Mouse (Mus musculus) lung, embryonic 14.5 days (tissue): ENCODE measurements around the gene Dgkh. TPM values are rescaled to one million over a fixed set of nuclear protein-coding genes. Genes with fewer than 3 reads are reported as not detected.

Source experiments
- ATAC-seq: fragments of 200-750 bp; cut with Nextera tagmentation; 2 replicates; pipeline ENCODE4 v1.8.0; 2017; ENCODE audit warnings: mild to moderate bottlenecking, moderate TSS enrichment, moderate library complexity; ENCODE audit not compliant: insufficient read depth
- DNase-seq: peaks from one replicate; pipeline ENCODE4 v3.0.0-alpha.2; 2015
- H3K27ac ChIP-seq: fragments of 300-500 bp; sonication (generic); 2 replicates; pipeline ENCODE4 v1.5.1; 2014; ENCODE audit warnings: low read depth, mild to moderate bottlenecking, moderate library complexity
- H3K27me3 ChIP-seq: fragments of 300-500 bp; sonication (generic); 2 replicates; pipeline ENCODE4 v1.6.1; 2014; ENCODE audit warnings: low read length, control low read depth; ENCODE audit not compliant: insufficient read depth
- H3K36me3 ChIP-seq: fragments of 300-500 bp; sonication (generic); 2 replicates; pipeline ENCODE4 v1.6.1; 2014; ENCODE audit warnings: control low read depth; ENCODE audit not compliant: insufficient read depth
- H3K4me1 ChIP-seq: fragments of 300-500 bp; sonication (generic); 2 replicates; pipeline ENCODE4 v1.6.1; 2014; ENCODE audit warnings: antibody characterized with exemption, control low read depth; ENCODE audit not compliant: insufficient read depth
- H3K4me2 ChIP-seq: fragments of 300-500 bp; sonication (generic); 2 replicates; pipeline ENCODE4 v1.6.1; 2014; ENCODE audit warnings: mild to moderate bottlenecking
- H3K4me3 ChIP-seq: fragments of 300-500 bp; sonication (generic); 2 replicates; pipeline ENCODE4 v1.5.1; 2014; ENCODE audit warnings: low read depth, low read length
- H3K9ac ChIP-seq: fragments of 300-500 bp; sonication (generic); 2 replicates; pipeline ENCODE4 v1.6.1; 2014
- H3K9me3 ChIP-seq: fragments of 300-500 bp; sonication (generic); 2 replicates; pipeline ENCODE4 v1.6.1; 2016; ENCODE audit warnings: low read depth, low read length, control low read depth
- CTCF ChIP-seq: IDR thresholded peaks from 2 replicates; pipeline ENCODE4 v1.5.1; 2016; ENCODE audit warnings: antibody characterized with exemption, low read depth
- WGBS: fragments of 180-500 bp; shearing (Covaris S2); extraction: QIAGEN DNeasy Blood & Tissue Kit; methylation state at CpG from one replicate; pipeline ENCODE4 v1.1.7; 2014; 5-methylcytosine and 5-hydroxymethylcytosine counted together
- polyA plus RNA-seq: library from polyadenylated mRNA; unstranded; fragments of >200 nt; fragmentation: Nextera tagmentation; extraction: Ambion mirVana; gene quantifications from 2 replicates; pipeline ENCODE4 v1.2.1, GENCODE M21; 2014

Gene Dgkh
- polyA plus RNA-seq, 1 experiment from 2014 or later: 3.4 TPM

DNA sequence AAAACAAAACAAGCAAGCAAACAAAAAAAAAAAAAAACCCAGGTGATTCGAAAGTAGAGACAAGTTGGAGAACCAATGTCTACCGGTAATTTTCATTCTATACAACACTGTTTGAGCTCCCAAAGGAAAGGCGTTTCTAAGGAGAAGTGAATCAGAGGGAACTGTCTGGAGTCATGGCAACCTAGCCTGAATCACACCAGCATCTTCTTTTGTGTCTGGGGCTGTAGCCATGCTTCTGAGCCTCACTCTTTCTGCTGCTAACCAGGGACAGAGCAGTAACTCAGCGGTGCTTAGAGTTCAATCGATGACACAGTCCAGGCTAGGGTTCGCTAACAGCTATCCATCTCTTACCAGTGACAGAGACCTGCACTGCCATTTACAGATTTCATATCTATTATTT lies 99.8 kb downstream of the Dgkh start:
- DNase-seq (no peak), ATAC-seq (no peak)
- no peak for TF ChIP-seq CTCF
- Histone ChIP-seq H3K4me3 (no peak overlapping the region), H3K27me3 (no peaks in the 10 kb centered on the region), H3K36me3 (no peaks in the 10 kb centered on the region), H3K9me3 (no peaks in the 10 kb centered on the region), H3K4me1 (no peaks in the 10 kb centered on the region; the same call in 1 of the 2 replicates), H3K9ac (no peak overlapping the region), H3K4me2 (no peak overlapping the region), H3K27ac (no peak overlapping the region)
- WGBS: 91% methylated on average over 6 of the region's 6 CpGs

DNA sequence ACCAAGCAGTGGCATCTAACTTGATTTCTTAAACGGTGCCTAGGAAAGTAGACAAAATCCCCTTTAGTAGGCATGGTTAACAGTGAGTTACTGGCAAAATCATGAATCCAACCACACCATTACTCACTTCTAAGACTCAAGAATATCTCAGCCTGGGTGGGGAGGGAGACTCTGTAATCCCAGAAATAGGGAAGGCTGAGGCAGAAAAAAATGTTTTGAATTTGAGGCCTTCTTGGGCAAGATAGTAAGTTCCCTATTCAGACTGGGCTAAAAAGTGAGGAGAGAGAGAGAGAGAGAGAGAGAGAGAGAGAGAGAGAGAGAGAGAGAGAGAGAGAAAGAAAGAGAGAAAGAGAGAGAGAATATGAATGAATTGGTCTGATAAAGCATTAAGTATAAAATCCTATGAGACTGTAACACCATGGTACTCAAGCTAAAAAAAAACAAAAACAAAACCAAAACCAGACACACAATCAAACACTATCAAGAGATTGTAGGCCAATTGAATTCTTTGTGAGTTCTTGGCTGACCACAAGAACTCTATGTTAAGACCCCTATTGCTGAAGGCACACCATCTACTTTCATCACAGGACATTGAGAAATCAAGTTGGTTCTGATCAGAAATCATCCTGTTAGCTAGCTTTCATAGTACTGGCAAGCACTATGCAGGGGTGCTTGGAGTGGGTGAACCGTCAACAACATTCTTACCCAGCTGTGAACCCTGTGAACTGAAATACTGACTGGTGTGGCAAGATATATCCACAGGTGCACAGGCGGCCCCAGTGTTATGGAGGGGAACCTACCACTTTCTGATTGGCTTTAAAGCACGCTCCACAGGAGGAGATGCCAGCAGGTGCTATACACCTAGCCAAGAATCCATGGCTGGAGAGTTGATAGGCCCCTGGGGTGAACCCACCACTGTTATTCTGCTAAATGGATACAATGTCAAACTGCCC lies 101.4 kb downstream of the Dgkh start:
- no peaks in the 10 kb centered on the region for H3K9me3 ChIP-seq
- H3K36me3 ChIP-seq: no peaks in the 10 kb centered on the region
- H3K4me1 ChIP-seq: no peaks in the 10 kb centered on the region; the same call in 1 of the 2 replicates
- no peak overlapping the region for H3K4me2 ChIP-seq
- no peak overlapping the region for H3K9ac ChIP-seq
- no peak for TF ChIP-seq CTCF
- no peak overlapping the region for H3K4me3 ChIP-seq
- ATAC-seq (no peak), DNase-seq (no peak)
- H3K27ac ChIP-seq: no peak overlapping the region
- 85% methylated on average over 4 of the region's 4 CpGs for WGBS
- H3K27me3 ChIP-seq: no peaks in the 10 kb centered on the region

DNA sequence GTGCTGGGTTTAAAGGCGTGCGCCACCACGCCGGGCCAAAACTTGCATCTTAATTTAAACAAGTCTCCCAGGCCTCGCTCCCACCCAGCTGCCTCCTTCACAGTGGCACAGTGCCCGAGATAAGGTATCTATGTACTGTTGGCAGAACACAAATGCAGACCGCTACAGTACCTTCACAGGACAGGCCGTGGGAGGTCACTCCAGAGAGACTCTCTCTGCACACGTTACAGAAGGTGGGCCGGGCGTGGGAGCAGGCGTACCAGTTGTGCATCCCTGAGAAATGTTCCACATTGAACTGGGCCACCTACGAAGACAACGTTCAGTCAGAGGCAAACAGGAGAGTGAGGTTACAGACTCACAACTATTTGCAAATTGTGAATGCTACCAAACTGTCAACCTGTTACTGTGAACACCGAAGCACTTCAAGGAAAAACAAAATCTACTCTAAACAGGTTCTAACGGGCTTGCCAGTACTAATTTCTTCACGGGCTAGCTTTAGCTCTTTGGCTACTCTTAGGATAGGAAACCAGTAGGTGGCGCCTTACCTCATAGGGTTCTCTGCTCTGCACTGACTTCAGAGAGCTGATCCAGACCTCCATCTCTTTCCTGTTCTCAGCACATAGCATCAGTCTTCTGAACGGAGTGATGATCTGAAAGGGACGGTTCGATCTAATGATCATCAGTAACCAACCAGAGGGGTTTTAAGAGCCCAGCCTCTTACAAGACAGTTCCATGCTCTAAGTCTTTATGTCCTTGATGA lies 104.9 kb downstream of the Dgkh start:
- Histone ChIP-seq H3K9me3 (no peaks in the 10 kb centered on the region), H3K4me3 (no peak overlapping the region), H3K36me3 (0 out of 2 replicates have a peak, but pooled peaks cover 13% of the 10 kb centered on the region), H3K9ac (no peak overlapping the region), H3K27ac (no peak overlapping the region), H3K4me1 (no peaks in the 10 kb centered on the region), H3K4me2 (no peak overlapping the region), H3K27me3 (no peaks in the 10 kb centered on the region)
- peak; percentile 41 for TF ChIP-seq CTCF
- peak; percentile 49; the same call in 1 of the 2 replicates for ATAC-seq
- 83% methylated on average over 21 of the region's 21 CpGs for WGBS
- DNase-seq: peak; percentile 62

DNA sequence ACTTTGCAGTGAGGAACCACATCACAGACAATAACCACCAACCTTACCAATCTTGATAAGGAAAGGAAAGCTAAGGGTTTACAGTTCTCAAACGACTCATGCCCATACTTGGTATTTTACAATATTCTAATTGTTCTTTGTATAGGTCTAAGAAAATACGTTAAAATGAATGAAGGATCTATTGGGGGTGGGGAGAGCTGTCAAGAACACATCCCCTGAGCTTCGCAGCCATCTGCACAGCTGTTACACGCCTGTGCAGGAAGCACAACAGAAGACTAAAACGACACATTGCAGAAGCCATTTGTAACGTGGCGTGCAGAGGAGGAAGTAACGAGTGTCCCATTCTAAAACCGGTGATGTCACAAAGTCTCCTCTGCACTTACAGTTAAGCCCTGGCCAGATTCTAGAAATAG lies 113.7 kb downstream of the Dgkh start:
- WGBS: 60% methylated on average over 9 of the region's 9 CpGs
- H3K9me3 ChIP-seq: no peaks in the 10 kb centered on the region
- H3K4me3 ChIP-seq: no peak overlapping the region
- H3K27ac ChIP-seq: no peak overlapping the region
- ATAC-seq (no peak), DNase-seq (no peak)
- no peak overlapping the region for H3K9ac ChIP-seq
- no peaks in the 10 kb centered on the region for H3K4me1 ChIP-seq
- H3K4me2 ChIP-seq: no peak overlapping the region
- TF ChIP-seq CTCF: no peak
- peaks cover 12% of the 10 kb centered on the region; the same call in 1 of the 2 replicates for H3K36me3 ChIP-seq
- no peaks in the 10 kb centered on the region for H3K27me3 ChIP-seq

DNA sequence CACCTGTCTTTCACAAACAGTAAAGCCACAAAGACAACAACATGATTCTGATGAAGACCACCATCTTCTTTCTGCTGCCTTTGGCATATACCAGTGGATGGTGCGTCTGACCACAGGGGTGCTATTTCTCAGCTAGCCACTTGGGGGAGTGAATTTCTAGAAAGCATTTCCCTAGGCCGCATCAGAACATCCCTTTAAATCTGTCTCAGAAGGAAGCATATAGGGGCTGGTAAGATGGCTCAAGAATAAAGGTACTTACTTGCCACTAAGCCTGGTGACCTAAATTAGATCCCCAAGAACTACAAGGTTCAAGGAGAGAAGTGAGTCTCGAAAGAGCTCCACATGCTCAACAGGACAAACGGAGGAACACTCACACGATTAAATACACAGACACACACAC lies 119.0 kb downstream of the Dgkh start:
- TF ChIP-seq CTCF: peak; percentile 64
- Histone ChIP-seq H3K4me1 (no peaks in the 10 kb centered on the region), H3K9ac (no peak overlapping the region), H3K27ac (no peak overlapping the region), H3K9me3 (no peaks in the 10 kb centered on the region), H3K36me3 (peaks cover 14% of the 10 kb centered on the region; the same call in 1 of the 2 replicates), H3K4me3 (no peak overlapping the region), H3K27me3 (no peaks in the 10 kb centered on the region), H3K4me2 (no peak overlapping the region)
- DNase-seq (peak; percentile 65), ATAC-seq (no peak)
- WGBS: 74% methylated on average over 5 of the region's 5 CpGs

DNA sequence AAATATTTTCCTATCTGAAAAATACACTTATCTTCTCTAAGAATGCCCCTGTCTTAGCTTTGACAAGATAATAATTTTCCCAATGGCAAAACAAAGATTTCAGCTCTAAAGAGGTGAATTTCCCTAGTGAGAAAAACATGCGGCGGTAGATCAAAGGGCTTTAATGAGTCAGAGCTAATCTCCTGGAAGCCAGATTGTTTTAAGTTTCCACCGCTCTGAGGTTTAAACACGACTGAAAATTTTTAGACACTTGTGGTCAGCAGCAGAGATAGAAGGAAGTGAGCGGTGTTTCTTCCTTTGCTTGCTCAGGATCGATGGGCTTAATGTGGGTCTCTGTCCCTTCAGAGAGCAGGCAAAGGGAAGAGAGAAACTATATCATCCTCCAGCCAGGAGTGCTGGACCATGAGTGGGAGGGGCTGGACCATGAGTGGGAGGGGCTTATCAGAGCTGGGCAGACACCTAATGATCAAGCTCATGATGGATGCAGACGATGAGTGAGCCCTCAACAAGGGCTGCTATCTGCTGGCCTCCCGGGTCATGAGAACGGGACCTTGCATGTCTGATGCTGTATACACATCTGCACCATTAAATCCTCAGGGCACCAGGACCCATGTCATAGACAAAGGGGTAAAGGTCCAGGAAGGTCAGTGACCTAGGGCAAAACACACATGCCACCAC lies 120.3 kb downstream of the Dgkh start:
- no peak overlapping the region for H3K4me2 ChIP-seq
- 46% methylated on average over 9 of the region's 9 CpGs for WGBS
- no peaks in the 10 kb centered on the region for H3K4me1 ChIP-seq
- no peaks in the 10 kb centered on the region for H3K9me3 ChIP-seq
- no peak for TF ChIP-seq CTCF
- no peak overlapping the region for H3K27ac ChIP-seq
- DNase-seq (no peak), ATAC-seq (no peak)
- H3K36me3 ChIP-seq: 0 out of 2 replicates have a peak, but pooled peaks cover 9% of the 10 kb centered on the region
- no peak overlapping the region for H3K4me3 ChIP-seq
- no peak overlapping the region for H3K9ac ChIP-seq
- no peaks in the 10 kb centered on the region for H3K27me3 ChIP-seq

DNA sequence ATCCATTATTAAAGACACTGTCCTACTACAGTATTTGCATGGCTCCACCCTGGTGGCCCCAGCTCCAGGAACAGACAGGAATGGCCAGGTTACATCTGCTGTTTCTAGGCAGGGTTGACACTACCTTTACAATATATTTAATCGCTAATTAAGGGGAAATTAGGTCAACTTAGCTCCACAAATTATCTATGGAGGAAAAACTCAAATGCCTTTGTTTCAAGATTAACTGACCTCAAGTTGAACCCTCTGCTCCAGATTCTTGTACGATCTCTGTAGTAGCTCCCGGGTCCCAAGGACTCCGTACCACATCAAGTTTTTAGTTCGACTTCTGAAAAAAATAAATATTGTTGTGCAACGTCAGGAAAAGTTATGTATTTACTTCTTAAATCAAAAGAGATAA lies 137.7 kb downstream of the Dgkh start:
- no peaks in the 10 kb centered on the region for H3K27me3 ChIP-seq
- H3K4me1 ChIP-seq: no peaks in the 10 kb centered on the region
- no peak overlapping the region for H3K9ac ChIP-seq
- WGBS: 65% methylated on average over 6 of the region's 6 CpGs
- no peak overlapping the region for H3K4me2 ChIP-seq
- no peak overlapping the region for H3K4me3 ChIP-seq
- no peaks in the 10 kb centered on the region for H3K9me3 ChIP-seq
- TF ChIP-seq CTCF: no peak
- no peak for ATAC-seq
- H3K36me3 ChIP-seq: peaks cover 2% of the 10 kb centered on the region; the same call in 1 of the 2 replicates
- no peak for DNase-seq
- no peak overlapping the region for H3K27ac ChIP-seq
